Mouse (Mus musculus) MEL-GATA-1-ER (cell line): ENCODE data around the gene Gtf2e1.

Experiments
- DNase-seq: peaks from one replicate; pipeline ENCODE4 v3.0.0-alpha.2; 2012; ENCODE audit warnings: low read depth; ENCODE audit errors: extremely low read depth

Gtf2e1 gene

GRCm38 (mm10) chr16:37550266-37550665 lies 10.7 kb upstream of the Gtf2e1 start:
- no peak for DNase-seq

DNA sequence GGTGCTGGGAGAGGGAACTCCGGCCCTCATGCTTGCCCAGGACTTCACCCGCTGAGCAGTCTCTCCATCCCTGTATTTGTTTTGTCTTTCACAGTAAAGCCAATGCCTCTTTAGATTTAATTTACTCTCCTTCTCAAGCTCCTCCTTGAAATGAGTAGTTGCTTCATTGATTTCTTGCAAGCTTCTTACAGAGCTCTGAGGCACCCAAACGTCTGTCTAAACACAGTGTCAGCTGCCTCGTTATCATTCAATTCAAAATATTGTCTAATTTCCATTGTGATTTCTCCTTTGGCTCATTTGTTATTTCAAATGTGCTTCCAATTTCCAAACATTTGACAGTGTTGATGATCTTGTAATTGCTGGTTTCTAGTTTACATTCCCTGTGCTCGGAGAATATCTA lies 6.7 kb upstream of the Gtf2e1 start:
- no peak for DNase-seq

GRCm38 (mm10) chr16:37540776-37541175 lies 1.2 kb upstream of the Gtf2e1 start:
- no peak for DNase-seq

DNA sequence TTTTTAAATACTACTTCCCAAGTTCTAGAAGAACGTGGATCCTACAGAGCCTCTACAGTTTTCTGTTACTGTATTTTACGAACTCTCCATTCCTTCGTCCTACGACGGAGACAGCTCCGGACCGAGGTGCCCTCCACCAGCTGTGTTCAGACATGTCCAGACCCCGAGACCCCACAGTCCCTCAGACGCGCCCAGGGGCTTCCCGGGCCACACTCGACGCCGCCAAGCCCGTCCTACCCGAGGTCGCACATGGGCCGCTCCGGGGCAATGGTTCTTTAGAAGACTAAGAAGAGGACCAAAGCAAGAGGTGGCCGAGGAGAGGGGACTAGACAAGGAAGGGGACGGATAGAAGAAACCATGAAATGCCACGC lies 364 bp downstream of the Gtf2e1 start:
- no peak for DNase-seq

GRCm38 (mm10) chr16:37533369-37534068 lies 6.1 kb downstream of the Gtf2e1 start:
- DNase-seq, result peak; percentile 78

GRCm38 (mm10) chr16:37532046-37532445 lies 7.5 kb downstream of the Gtf2e1 start:
- no peak for DNase-seq

DNA sequence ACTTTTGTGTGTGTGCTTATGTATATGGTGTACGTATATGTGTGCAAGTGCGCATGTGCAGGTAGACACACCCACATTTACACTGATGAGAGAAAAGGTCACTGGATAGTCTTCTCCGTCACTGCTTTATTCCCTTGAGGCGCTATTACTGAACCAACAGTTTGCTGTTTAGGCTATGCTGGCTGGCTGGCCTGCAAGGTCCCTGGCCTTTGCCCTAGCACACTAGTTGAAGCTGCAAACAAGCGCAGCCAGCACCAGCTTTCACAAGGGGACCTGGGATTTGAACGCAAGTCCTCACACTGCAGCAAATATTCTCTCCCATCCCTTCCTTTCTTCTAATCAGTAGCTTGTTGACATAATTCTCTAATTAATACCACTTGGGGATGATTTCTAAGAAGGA lies 9.4 kb downstream of the Gtf2e1 start:
- DNase-seq, result no peak

DNA sequence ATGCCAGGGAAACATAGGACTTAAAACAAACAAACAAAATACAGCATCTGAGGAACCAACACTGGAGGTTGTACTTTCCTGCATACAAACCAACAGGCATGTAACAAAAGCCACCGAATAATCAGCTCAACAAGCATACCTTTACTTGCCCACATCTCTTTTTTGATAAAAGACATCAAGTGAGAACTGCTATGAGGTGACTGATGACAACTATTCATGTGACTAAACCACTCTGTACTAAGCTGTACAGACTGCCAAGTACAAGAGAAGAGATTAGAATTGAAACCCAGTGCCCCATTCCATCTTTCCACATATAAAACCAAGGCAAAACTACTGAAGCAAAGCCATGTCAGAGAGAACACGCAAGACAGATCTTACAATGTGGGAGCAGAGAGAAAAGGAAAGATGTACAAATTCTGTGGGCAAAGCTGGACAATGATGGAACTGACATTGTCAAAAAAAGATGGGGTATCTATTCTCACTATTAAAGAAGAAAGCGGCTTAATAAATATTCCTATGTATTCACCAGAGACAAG lies 12.8 kb downstream of the Gtf2e1 start:
- DNase-seq, result no peak

DNA sequence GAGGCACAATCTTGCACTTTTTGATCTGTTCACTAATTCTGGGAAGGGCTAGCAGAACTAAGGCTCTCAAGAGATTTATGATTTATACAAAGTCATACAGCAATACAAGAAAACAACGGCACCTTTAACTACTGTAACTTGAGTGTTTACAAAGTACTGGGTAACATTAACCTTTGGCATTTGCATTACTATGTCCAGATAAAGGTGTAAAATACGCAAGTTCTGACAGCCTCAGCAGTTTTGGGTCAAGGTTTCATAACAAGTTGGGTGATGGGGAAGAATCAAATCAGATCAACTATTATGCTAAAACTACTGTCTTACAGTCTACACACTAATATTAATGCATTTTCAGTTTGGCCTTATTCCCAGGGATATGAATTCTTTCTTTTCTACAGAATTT lies 14.5 kb downstream of the Gtf2e1 start:
- no peak for DNase-seq

DNA sequence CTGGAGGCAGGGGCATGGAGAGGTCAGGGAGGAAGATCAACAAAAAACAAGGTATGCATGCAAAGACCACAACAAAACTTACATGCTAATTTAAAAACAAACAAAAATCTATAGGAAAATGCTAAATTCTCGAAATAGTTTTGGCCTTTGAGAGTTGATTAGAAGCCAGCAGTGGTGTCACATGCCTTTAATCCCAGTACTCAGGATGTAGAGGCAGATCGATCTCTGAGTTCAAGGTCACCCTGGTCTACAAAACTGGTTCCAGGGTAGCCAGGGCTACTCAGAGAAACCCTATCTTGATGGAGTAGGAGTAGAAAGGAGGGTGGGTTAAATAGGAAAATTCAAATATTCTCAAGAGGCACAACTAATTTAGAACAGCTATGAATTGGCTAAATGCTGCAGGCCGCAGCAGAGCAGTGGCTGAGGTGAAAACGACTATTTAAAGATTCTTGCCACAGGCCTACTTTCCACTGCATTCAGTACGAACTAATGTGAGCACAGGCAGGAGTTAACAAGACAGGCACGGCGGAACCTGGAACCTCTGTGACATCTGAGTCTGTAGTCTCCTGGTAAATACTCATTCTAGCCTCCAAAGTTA lies 17.4 kb downstream of the Gtf2e1 start:
- no peak for DNase-seq

DNA sequence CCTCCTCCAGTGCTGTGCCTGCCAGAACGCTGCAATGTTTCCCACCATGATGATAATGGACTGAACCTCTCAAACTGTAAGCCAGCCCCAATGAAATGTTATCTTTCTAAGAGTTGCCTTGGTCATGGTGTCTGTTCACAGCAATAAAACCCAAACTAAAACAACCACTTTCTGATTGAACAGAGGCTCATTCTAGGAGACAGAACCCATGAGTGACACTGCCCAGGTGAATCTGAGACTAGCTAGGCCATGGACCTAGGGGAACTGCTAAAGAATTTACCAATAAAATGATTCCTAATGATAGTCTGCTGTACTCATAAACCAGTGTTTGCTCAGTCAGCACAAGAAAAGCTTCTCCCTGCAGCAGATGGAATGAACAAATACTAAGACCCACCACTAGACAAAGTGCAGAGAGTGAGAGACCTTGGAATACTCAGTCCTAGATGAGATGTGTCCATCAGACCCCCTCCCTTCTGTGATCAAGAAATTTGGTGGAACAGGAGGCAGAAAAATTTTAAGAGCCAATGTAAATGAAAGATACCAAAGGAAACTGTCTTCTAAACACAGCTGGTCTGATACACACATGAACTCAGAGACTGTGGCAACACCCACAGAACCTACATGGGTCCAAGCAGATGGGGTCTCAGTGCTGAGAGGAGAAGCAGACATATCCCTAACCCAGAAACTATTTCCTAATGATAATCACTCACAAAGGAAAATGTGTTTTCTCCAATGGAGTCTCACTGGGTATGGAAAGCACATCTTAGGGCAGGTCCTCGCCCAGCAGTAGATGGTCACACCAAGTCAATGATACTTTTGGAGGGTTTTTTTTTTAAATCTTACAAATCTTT lies 19.2 kb downstream of the Gtf2e1 start:
- no peak for DNase-seq

DNA sequence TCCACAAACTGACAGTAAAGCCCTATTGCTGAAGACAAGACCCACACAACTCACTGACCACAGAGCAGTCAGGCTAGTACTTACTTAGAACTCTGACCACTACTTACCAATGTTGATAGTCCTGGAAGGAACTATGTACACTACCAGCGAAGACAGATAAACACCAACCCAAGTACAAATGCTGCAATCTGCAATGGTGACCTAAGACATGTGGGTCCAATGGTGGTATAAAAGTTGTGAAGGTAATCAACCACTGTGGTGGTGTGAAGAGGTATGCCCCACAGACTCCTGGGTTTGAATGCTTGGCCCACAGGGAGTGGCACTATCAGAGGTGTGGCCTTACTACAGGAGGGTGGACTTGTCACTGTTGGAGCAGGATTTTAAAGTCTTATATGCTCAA lies 19.9 kb downstream of the Gtf2e1 start:
- DNase-seq, result no peak

DNA sequence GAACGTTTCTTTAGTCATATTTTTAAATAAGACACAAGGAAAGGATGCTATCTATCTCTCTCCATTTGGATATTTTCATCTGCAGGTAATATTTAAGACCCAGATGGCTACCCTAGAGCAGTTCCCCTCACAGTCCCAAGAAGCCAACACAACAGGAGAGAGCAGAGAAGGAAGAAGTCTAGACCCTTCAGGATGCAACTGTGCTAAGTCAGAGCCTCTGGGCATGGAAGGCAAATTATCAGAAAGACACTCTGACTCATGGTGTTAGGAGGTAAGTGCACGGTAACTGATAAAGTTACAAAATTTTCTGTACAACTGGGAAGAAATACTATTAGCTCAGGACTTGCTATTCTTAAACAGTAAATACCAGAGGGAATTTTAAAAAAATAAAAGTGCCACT lies 20.9 kb downstream of the Gtf2e1 start:
- DNase-seq, result no peak

DNA sequence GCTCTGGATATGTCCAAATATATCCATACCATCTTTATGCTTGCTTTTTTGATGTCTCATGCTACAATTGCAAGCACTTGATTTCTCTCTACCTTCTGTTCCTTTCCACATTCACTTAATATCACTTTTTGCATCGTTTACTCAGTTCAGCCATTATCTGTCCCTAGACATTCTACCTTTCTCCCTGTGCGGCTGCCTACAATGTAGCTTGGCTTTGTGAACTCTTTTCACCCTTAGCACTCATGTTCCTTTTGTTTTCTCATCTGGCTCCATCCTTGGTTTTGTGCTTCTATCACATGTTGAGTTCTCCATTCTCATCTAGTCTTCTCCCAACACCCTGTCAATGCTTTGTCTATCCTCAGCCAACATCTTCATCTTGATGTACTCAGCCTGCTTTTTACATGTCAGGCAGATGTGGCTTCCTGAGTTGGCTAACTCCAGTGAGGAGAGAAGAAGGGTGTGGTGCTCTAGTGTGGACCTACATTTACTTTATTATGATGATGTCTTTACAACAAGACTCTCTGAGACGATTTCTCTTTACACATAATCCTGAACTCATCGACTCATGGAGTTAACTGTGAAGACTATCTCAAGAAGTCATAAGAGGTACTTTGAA lies 21.9 kb downstream of the Gtf2e1 start:
- DNase-seq, result no peak

GRCm38 (mm10) chr16:37516376-37516993 lies 23.1 kb downstream of the Gtf2e1 start:
- DNase-seq, result no peak

GRCm38 (mm10) chr16:37514644-37515043 lies 24.9 kb downstream of the Gtf2e1 start:
- no peak for DNase-seq

GRCm38 (mm10) chr16:37511489-37511888 lies 28.1 kb downstream of the Gtf2e1 start:
- no peak for DNase-seq

- DNase-seq, result no peak
Measured at GRCm38 (mm10) chr16:37506751-37507150, 32.8 kb downstream of the Gtf2e1 start.

GRCm38 (mm10) chr16:37504517-37504916 lies 35.1 kb downstream of the Gtf2e1 start:
- DNase-seq, result no peak

GRCm38 (mm10) chr16:37498581-37498980 lies 41.0 kb downstream of the Gtf2e1 start:
- DNase-seq, result no peak

- DNase-seq, result no peak
Measured at GRCm38 (mm10) chr16:37495017-37495416, 44.6 kb downstream of the Gtf2e1 start.
